Mouse (Mus musculus) activated CD4-positive, CD25-positive, alpha-beta regulatory T cell (primary cell): ENCODE data around the gene Tnip3. TPM values are rescaled to one million over a fixed set of nuclear protein-coding genes. Genes with fewer than 3 reads are reported as not detected.

Source experiments
- polyA plus RNA-seq, 2 experiments: library from polyadenylated mRNA; unstranded; fragments of 100-300 nt; shearing (Covaris generic); gene quantifications; one replicate each; pipeline ENCODE4 v1.2.1; 2017

The Tnip3 gene
- polyA plus RNA-seq, result 1 to 10 TPM; 7.6 to 9.7 TPM

DNA sequence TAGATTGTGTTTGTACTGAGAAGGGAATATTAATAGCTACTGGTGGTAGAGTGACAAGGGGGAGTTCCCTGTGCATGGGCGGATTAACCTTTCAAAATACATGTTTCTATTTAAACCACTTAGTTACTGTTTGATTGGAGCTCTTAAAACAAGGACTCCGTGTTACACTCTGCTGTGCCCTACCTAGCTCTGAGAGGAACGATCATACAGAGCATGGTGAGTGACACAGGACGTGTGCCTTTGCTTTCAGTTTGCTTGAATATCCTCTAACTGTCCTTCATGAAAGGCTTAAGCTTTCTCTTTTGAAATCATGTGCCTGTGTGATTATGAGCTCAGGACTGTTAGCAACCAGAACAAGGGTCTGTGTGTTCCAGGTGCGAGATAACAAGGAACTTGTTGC lies at the start of gene Tnip3:
Gene Tnip3, plus strand, starts transcription at position 122 of the 400 bp plus-strand sequence.

DNA sequence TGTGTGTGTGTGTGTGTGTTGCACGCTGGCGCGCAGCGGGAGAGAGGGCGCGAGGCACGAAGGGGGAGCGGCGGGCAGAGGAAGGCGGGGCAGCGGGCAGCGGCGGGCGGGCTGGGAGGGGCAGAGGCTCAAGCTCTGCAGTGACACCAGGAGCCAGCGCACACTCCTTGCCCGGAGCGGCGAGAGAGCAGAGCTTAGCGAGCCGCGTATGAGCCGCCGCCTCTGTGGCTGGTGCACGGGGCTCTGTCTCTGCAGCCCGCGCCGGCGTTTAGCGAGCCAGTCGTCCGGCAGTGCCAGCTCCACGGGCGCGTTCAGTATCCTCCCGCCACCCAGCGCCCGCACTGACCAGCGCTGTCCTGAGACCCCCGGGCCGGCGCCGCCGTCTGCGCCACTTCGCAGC lies 146.3 kb downstream of the Tnip3 start, which contains the start of gene Ndnf:
Gene Ndnf, plus strand, starts transcription at position 140 of the 400 bp plus-strand sequence.

Other genes starting within 250 kb of the Tnip3 start
- not detected for gene C130060K24Rik, start 144.2 kb upstream of the Tnip3 start, polyA plus RNA-seq
- gene Ndnf, start 146.3 kb downstream of the Tnip3 start, polyA plus RNA-seq, result 1 to 10 TPM in 1 of 2 experiments, under 1 TPM in 1; 0.60 to 1.3 TPM